ENCODE assay signal across 10 mouse cellular contexts in the genomic region with DNA sequence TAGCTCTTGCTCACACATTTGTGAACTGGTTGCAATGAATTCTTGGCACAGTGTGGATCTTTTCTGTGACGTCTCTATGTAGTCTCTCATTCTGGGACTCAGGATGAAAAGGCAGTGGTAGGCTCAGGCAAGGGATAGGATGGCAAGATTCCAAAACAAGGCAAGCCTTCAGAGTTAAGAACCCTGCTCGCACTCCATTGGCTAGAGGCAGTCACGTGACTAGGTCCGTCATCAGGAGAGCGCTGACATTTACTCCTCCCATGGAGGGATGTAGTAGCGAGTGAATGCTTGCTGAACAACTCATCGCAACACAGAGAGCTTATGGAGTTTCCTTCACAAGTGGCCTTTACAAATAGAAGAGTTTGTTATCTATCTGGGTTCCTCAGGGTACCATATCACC. TPM values are rescaled to one million over a fixed set of nuclear protein-coding genes. Genes with fewer than 3 reads are reported as not detected.
DNase-seq lines count a peak whose midpoint lies in the region; ATAC-seq lines count a peak whose summit lies in the region.
"Had no signal": no experiment of that assay in that cellular context is flagged by ENCODE, and none has a peak within 500 bp of the region (broad histone marks: within the 10 kb centered on the region; RNA-seq: fewer than 3 reads in every experiment).

No protein-coding gene starts in this region.

- no peaks in the 10 kb centered on the region for H3K36me3 ChIP-seq in hindbrain, embryonic 12.5 days
- no peaks in the 10 kb centered on the region for H3K36me3 ChIP-seq in neural tube, embryonic 13.5 days

- H3K4me1 ChIP-seq in hindbrain, embryonic 12.5 days = peaks cover 13% of the 10 kb centered on the region
- peaks cover 19% of the 10 kb centered on the region for H3K4me1 ChIP-seq in neural tube, embryonic 13.5 days (replicated peaks)

- ATAC-seq in hindbrain, embryonic 12.5 days (ENCODE audit: low FRiP score) = no peak
- 0 out of 2 replicates have a peak, but pooled peaks have one; percentile 47 for ATAC-seq in neural tube, embryonic 13.5 days (ENCODE audit: low read depth)

- H3K4me2 ChIP-seq in hindbrain, embryonic 12.5 days (replicated peaks) = peak overlapping the region; percentile 19
- no peak overlapping the region for H3K4me2 ChIP-seq in neural tube, embryonic 13.5 days

- no peak overlapping the region for H3K9ac ChIP-seq in hindbrain, embryonic 12.5 days
- H3K9ac ChIP-seq in neural tube, embryonic 13.5 days = no peak overlapping the region

- 0 out of 2 replicates have a peak, but pooled peaks cover 4% of the 10 kb centered on the region for H3K27me3 ChIP-seq in hindbrain, embryonic 12.5 days
- no peaks in the 10 kb centered on the region for H3K27me3 ChIP-seq in neural tube, embryonic 13.5 days

- intact Hi-C loops in left cerebral cortex, postnatal 4 days (cut with DNase I) = no loop called here
- intact Hi-C loops in left cerebral cortex, postnatal 25 days (cut with DNase I) = loop anchor here (5.0 kb wide), 1 partner anchor 101 kb away; no protein-coding TSS in a partner anchor

- WGBS in hindbrain, embryonic 12.5 days = 41% methylated on average over 7 of the region's 7 CpGs
- WGBS in neural tube, embryonic 13.5 days = 63% methylated on average over 7 of the region's 7 CpGs

- peak; percentile 32 for DNase-seq in left cerebral cortex, postnatal 4 days
- no peak for DNase-seq in left cerebral cortex, postnatal 25 days (ENCODE audit: low spot score in 2 of 2)
- DNase-seq in NIH3T3 (ENCODE audit: low read depth) = peak; percentile 3
- no peak for DNase-seq in kidney, postnatal 10 days
- DNase-seq in cerebellum, adult 8-10 months = no peak
- no peak for DNase-seq in kidney, adult 9 months
- DNase-seq: adrenal gland, postnatal 14 days; kidney, postnatal 25 days had no signal

- no peak overlapping the region for H3K4me3 ChIP-seq in hindbrain, embryonic 12.5 days
- H3K4me3 ChIP-seq in neural tube, embryonic 13.5 days = no peak overlapping the region

- no peak overlapping the region for H3K27ac ChIP-seq in hindbrain, embryonic 12.5 days
- 0 out of 2 replicates have a peak overlapping the region, but pooled peaks have one; percentile 29 for H3K27ac ChIP-seq in neural tube, embryonic 13.5 days (replicated peaks)

- H3K9me3 ChIP-seq in hindbrain, embryonic 12.5 days (replicated peaks) = no peaks in the 10 kb centered on the region
- no peaks in the 10 kb centered on the region for H3K9me3 ChIP-seq in neural tube, embryonic 13.5 days

RNA-seq across cellular contexts. Expression of gene Skap1, which starts 27.9 kb away (rescaled TPM):
- total RNA-seq in left cerebral cortex, postnatal 4 days (2021) = 1 to 10 TPM; 1.1 to 1.3 TPM
- 1 to 10 TPM; 1.3 to 1.9 TPM for total RNA-seq in left cerebral cortex, postnatal 25 days (2021)
- polyA plus RNA-seq in hindbrain, embryonic 12.5 days (2016; fragmentation: Nextera tagmentation; extraction: Ambion mirVana) = 1.4 and 2.4 TPM in 2 replicates
- 7.9 and 9.0 TPM in 2 replicates for polyA plus RNA-seq in neural tube, embryonic 13.5 days (2015; fragmentation: Nextera tagmentation; extraction: Ambion mirVana)

Comparison
In these comparisons a context has a peak if more than half of its experiments do, and no peak if none do; other contexts are left out.
1. DNase-seq: peak in left cerebral cortex, postnatal 4 days (single experiment) and NIH3T3 (single experiment); none in left cerebral cortex, postnatal 25 days (0 of 2), kidney, postnatal 10 days (single experiment), cerebellum, adult 8-10 months (single experiment) and kidney, adult 9 months (single experiment).